Mouse (Mus musculus) lung, embryonic 16.5 days (tissue): ENCODE measurements at regions not wholly inside any gene's neighbourhood (a gene's known extent, or its start where the extent isn't known, plus 50 kb on each side); places are given as distances from the start of the nearest gene placed in this dataset.
"Not testable (repeated sequence)": the region's sequence is repeated elsewhere in the genome, so short reads cannot be mapped to it uniquely, and the experiment has no call there.

Experiments used
- ATAC-seq: fragments of 200-750 bp; cut with Nextera tagmentation; 2 replicates; pipeline ENCODE4 v1.8.0; 2017; ENCODE audit warnings: low read depth, mild to moderate bottlenecking, moderate library complexity
- H3K27ac ChIP-seq: fragments of 300-500 bp; sonication (generic); 2 replicates; pipeline ENCODE4 v1.5.1; 2014; ENCODE audit warnings: mild to moderate bottlenecking, control low read depth, low read length
- H3K27me3 ChIP-seq: fragments of 300-500 bp; sonication (generic); 2 replicates; pipeline ENCODE4 v1.6.1; 2014; ENCODE audit warnings: low read depth, low read length, mixed read lengths; ENCODE audit not compliant: control insufficient read depth, insufficient read depth
- H3K36me3 ChIP-seq: fragments of 300-500 bp; sonication (generic); 2 replicates; pipeline ENCODE4 v1.6.1; 2014; ENCODE audit warnings: low read length; ENCODE audit not compliant: control insufficient read depth, insufficient read depth
- H3K4me1 ChIP-seq: fragments of 300-500 bp; sonication (generic); replicated peaks from 2 replicates; pipeline ENCODE4 v1.6.1; 2014; ENCODE audit warnings: low read length, mixed read lengths; ENCODE audit not compliant: control insufficient read depth, insufficient read depth
- H3K4me2 ChIP-seq: fragments of 300-500 bp; sonication (generic); 2 replicates; pipeline ENCODE4 v1.6.1; 2014; ENCODE audit warnings: low read depth, low read length, control low read depth
- H3K4me3 ChIP-seq: fragments of 300-500 bp; sonication (generic); 2 replicates; pipeline ENCODE4 v1.5.1; 2014; ENCODE audit warnings: mild to moderate bottlenecking, low read length, control low read depth
- H3K9ac ChIP-seq: fragments of 300-500 bp; sonication (generic); 2 replicates; pipeline ENCODE4 v1.6.1; 2014; ENCODE audit warnings: low read length, control low read depth
- H3K9me3 ChIP-seq: fragments of 300-500 bp; sonication (generic); 2 replicates; pipeline ENCODE4 v1.6.1; 2016; ENCODE audit warnings: low read length; ENCODE audit not compliant: control insufficient read depth
- WGBS: fragments of 180-500 bp; shearing (Covaris S2); extraction: QIAGEN DNeasy Blood & Tissue Kit; methylation state at CpG from one replicate; pipeline ENCODE4 v1.1.7; 2014; 5-methylcytosine and 5-hydroxymethylcytosine counted together

DNA sequence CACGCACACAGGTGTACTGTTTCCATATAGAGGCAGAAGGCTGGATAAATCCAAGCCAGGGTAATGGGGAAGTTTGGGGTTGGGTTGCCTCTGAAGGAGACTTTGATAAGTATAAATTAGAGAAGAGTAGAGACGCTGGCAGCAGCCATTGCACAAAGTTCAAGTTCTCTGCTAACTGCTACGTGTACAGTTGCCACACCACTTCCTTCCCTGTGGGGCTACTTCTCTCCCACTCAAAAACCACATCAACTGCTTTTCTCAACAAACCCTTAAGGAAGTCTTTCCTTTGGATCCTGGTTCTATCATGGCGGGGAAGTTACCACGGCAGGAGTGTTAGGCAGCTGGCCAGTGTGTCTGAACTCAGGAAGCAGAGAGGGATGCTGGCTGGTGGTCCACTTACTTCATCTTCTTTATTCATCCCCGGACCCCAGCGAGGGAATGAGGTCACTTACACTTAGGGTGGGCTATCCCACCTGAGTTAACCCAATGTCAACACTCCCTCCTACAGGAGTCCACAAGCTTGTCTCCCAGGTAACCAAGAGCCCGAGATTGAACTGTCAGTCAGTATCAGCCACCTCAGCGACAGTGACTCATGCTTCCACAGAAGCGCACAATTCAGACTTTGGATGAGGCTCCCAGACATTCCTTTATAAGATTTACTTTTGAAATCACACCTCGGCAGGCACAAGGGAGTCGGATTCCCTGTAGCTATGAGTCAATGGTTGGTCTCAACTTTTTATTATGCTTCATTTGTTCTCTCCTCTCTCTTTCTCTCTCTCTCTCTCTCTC lies 84.3 kb downstream of the Rassf10 start:
- H3K4me1 ChIP-seq: no peaks in the 10 kb centered on the region
- no peaks in the 10 kb centered on the region for H3K36me3 ChIP-seq
- ATAC-seq: peak; percentile 63
- WGBS: 48% methylated on average over 12 of the region's 12 CpGs
- no peak overlapping the region for H3K9ac ChIP-seq
- no peak overlapping the region for H3K4me2 ChIP-seq
- no peak overlapping the region for H3K4me3 ChIP-seq
- H3K27me3 ChIP-seq: no peaks in the 10 kb centered on the region
- H3K9me3 ChIP-seq: no peaks in the 10 kb centered on the region
- peak overlapping the region; percentile 36 for H3K27ac ChIP-seq

DNA sequence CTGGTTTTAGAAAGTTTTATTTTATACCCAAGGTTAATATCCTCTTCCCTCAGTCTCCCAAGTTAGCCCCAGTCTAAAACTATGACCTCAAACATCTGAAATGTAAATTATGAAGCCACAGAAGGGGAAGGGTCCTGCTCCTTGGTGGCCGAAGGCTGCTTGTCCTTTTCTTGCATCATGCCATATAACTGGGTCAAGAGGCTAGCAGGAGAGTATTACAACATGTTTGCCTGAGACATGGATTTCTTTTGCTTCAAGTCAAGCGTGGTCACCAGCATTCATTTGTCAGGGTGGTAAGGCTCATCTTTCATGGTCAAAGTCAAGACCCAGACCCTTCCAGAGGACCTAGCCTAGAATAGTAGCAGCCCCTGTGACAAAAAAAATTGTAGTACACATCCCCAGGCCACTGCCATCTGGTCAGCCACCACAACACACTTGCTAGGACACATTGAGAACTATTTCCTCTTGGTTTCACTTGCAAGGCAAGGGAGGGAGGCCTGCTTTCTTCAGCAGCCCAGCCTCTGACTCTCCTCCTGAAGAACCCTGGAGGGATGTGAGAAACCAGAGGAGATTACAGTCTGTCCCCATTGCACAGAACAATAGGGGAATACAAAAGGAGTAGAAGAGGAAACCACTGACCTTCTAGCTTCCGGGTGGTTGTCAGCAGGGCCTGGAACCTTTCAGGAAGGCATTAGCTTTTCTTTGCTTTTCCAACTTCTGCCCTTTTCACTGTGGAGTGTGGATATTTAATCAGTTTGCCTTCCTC lies 85.3 kb downstream of the Rassf10 start:
- Histone ChIP-seq H3K36me3 (no peaks in the 10 kb centered on the region), H3K27me3 (no peaks in the 10 kb centered on the region), H3K9me3 (no peaks in the 10 kb centered on the region), H3K4me1 (no peaks in the 10 kb centered on the region), H3K27ac (no peak overlapping the region), H3K4me2 (no peak overlapping the region), H3K4me3 (no peak overlapping the region), H3K9ac (no peak overlapping the region)
- 68% methylated on average over 3 of the region's 3 CpGs for WGBS
- no peak for ATAC-seq

DNA sequence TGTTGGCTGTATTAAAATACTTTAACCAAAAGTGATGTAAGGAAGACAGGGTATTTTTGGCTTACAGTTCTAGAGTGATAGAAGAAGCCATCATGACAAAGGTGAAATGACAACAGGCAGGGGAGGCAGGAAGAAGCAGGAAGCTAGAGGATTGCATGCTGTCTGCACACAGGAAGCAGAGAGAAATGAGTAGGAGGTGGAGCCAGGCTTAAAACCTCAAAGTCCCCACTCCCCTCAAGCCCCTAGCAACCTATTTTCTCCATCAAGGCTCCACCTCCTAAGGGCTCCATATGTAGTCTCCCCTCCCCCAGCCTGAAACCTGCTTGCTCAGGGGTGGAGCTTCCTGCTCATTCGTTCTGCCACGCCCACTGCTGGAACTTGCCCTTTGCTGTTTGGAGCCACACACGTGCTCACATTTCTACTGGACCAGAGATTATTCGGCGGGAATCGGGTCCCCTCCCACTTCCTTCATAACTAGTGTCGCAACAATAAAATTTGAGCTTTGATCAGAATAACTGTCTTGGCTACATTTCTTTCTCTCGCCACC lies 91.9 kb downstream of the Rassf10 start:
- H3K9ac ChIP-seq, H3K27ac ChIP-seq, ATAC-seq, H3K4me3 ChIP-seq, H3K4me2 ChIP-seq, H3K27me3 ChIP-seq, H3K9me3 ChIP-seq, H3K36me3 ChIP-seq: not testable (repeated sequence)
- 49% methylated on average over 7 of the region's 8 CpGs for WGBS
- H3K4me1 ChIP-seq: peaks cover 16% of the 10 kb centered on the region

DNA sequence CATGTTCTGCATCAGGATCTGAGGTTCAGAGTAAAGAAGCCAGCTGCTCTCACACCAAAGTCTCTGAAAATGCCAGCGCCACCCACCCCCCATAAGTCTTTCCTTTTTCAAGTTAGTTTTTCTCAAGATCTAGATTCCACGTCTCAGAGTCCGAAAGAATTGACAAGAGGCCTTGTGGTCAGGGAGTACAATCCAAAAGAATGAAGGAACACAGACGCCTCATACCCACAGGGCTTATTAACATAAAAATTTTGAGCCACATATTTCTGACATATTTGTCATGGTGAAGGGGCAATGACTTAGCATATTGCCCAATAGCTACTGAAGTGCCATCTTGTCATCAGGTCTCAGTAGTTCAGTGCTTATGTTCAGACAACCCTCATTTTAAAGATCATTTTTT lies 92.6 kb downstream of the Rassf10 start:
- ATAC-seq: no peak
- no peaks in the 10 kb centered on the region for H3K27me3 ChIP-seq
- H3K27ac ChIP-seq: peak overlapping the region; percentile 95
- H3K4me1 ChIP-seq: peaks cover 16% of the 10 kb centered on the region
- H3K4me2 ChIP-seq: no peak overlapping the region
- no peak overlapping the region for H3K9ac ChIP-seq
- 50% methylated on average over 4 of the region's 4 CpGs for WGBS
- no peak overlapping the region for H3K4me3 ChIP-seq
- H3K36me3 ChIP-seq: no peaks in the 10 kb centered on the region
- no peaks in the 10 kb centered on the region for H3K9me3 ChIP-seq

DNA sequence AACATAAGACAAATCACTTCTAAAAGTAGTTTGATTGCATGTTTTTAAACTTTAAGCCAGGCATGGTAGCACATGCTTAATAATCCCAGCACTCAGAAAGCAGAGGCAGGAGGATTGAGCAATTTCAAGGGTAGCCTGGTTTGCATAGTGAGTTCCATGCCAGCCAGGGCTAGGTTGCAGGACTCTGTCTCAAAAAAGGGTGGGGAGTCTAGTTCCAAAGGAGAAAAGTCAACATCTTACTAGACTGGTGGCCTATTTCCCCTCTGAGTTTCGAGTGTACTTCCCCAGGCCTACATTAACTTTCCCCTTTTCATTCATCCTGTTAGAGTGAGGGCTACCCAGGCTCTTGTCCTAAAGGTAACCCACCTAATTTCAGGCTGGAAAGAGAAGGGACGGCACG lies 93.8 kb downstream of the Rassf10 start:
- no peaks in the 10 kb centered on the region for H3K9me3 ChIP-seq
- H3K27me3 ChIP-seq: no peaks in the 10 kb centered on the region
- no peaks in the 10 kb centered on the region for H3K36me3 ChIP-seq
- peaks cover 16% of the 10 kb centered on the region for H3K4me1 ChIP-seq
- H3K4me2 ChIP-seq: 0 out of 2 replicates have a peak overlapping the region, but pooled peaks have one; percentile 10
- ATAC-seq: peak; percentile 72
- H3K9ac ChIP-seq: no peak overlapping the region
- no peak overlapping the region for H3K4me3 ChIP-seq
- WGBS: 49% methylated on average over 3 of the region's 3 CpGs
- peak overlapping the region; percentile 95 for H3K27ac ChIP-seq

DNA sequence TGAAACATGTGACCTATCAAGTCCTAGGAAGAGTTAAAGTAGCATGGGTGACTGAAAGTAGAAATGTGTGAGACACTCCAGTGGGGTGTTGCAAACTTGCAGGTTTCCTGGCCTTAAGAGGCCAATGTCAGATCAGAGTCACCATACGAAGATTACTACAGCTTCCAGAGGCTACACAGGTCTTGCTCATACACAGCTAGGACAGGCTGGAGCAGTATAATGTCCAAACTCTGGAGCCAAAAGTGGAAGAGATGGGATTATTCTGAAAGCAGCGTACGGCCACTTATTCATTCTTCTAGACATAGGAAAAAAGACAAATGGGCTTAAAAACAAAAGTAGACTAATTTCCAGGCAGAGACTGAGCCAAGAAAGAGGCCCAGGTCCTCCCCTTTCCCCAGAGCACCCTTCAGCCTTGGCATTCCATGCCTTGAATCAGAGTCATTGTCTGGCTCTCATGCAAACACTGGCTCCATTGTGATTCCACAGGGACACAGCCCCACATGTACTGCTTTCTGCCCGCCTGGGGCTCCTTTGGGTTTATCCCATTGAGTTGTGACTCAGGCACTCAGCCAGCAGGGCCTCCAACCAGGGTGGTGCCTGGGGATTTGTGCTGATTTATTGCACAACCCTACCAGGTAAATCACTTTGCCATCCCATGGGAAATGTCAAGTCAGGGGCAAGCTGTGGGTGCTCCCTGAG lies 94.5 kb downstream of the Rassf10 start:
- H3K4me1 ChIP-seq: peaks cover 16% of the 10 kb centered on the region
- H3K27me3 ChIP-seq: no peaks in the 10 kb centered on the region
- peak; percentile 91 for ATAC-seq
- H3K36me3 ChIP-seq: no peaks in the 10 kb centered on the region
- 0 out of 2 replicates have a peak overlapping the region, but pooled peaks have one; percentile 10 for H3K4me2 ChIP-seq
- H3K9ac ChIP-seq: no peak overlapping the region
- H3K9me3 ChIP-seq: no peaks in the 10 kb centered on the region
- H3K27ac ChIP-seq: peak overlapping the region; percentile 95
- 51% methylated on average over 4 of the region's 4 CpGs for WGBS
- no peak overlapping the region for H3K4me3 ChIP-seq

DNA sequence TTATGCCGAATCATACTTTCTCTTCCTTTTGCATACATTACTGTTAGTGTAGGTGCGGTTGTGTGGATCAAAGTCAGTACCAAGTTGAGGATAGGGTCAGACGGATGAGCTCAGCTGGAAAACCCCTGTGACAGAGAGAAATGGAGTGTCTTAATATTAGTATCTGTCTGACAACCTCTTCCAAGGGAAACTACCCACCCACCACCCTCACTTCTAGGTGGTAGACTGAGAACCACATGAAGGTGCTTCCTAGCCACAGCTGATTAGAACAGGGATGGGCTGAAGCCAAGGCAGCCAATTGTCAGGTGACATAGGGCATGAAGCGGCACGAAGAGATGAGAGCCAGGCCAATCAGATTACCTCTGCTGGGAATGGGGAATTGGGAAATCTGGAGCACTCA lies 95.7 kb downstream of the Rassf10 start:
- Histone ChIP-seq H3K36me3 (no peaks in the 10 kb centered on the region), H3K9ac (no peak overlapping the region), H3K9me3 (no peaks in the 10 kb centered on the region), H3K4me1 (peaks cover 16% of the 10 kb centered on the region), H3K4me3 (no peak overlapping the region), H3K27ac (no peak overlapping the region), H3K4me2 (no peak overlapping the region), H3K27me3 (no peaks in the 10 kb centered on the region)
- WGBS: 70% methylated on average over 5 of the region's 5 CpGs
- ATAC-seq: no peak

DNA sequence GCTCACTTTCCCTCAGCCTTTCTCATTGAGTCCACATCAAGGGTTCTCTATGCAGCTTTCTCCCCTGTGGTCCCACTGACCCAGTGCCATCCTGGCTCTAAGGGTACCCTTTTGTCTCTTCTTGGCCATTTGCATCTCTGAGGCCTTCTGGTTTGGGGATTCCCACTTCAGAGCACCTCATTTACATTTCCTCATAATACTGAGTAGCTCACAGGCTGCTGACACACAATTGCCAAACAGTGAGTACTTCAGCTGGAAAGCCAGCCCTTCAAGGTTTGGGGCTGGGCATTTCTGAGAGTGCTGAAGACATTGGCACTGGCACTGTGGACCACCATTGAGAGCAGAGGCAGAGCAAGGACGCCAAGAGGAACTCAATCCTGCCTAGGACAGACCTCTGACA lies 99.2 kb downstream of the Rassf10 start:
- Histone ChIP-seq H3K4me3 (no peak overlapping the region), H3K4me1 (peaks cover 10% of the 10 kb centered on the region), H3K27me3 (no peaks in the 10 kb centered on the region), H3K4me2 (no peak overlapping the region), H3K36me3 (no peaks in the 10 kb centered on the region), H3K9me3 (no peaks in the 10 kb centered on the region), H3K9ac (no peak overlapping the region), H3K27ac (no peak overlapping the region)
- WGBS: 58% methylated on average over 1 of the region's 1 CpGs
- no peak for ATAC-seq

DNA sequence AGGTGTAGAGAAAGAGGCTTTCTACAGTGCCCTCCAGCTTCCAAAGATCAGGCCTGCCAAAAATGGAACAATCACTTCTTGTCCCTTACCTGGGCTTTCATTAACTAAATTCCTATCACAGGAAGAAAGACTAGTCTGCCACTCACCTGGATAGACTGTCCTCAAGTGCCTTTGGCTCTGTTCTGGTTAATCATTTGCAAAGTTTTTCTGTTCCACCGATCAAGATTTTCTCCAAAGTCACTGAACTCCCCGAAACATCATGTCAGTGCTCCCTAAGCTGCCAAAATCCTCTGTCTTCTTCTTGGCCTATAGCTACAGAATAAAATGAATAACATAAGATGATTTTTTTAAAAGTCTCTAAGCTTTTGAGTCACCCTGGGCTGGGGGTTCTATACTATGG lies 102.7 kb downstream of the Rassf10 start:
- H3K4me1 ChIP-seq: peaks cover 21% of the 10 kb centered on the region
- H3K27me3 ChIP-seq: no peaks in the 10 kb centered on the region
- ATAC-seq: peak; percentile 39; the same call in 1 of the 2 replicates
- H3K4me3 ChIP-seq: no peak overlapping the region
- peak overlapping the region; percentile 81 for H3K27ac ChIP-seq
- no peak overlapping the region for H3K9ac ChIP-seq
- H3K4me2 ChIP-seq: no peak overlapping the region
- no peaks in the 10 kb centered on the region for H3K9me3 ChIP-seq
- WGBS: 51% methylated on average over 2 of the region's 2 CpGs
- H3K36me3 ChIP-seq: no peaks in the 10 kb centered on the region
